Mouse (Mus musculus): ENCODE results near the gene Srf.
A peak's percentile ranks its signal among the peaks of the same experiment; 100 is the strongest.

Srf gene

DNA sequence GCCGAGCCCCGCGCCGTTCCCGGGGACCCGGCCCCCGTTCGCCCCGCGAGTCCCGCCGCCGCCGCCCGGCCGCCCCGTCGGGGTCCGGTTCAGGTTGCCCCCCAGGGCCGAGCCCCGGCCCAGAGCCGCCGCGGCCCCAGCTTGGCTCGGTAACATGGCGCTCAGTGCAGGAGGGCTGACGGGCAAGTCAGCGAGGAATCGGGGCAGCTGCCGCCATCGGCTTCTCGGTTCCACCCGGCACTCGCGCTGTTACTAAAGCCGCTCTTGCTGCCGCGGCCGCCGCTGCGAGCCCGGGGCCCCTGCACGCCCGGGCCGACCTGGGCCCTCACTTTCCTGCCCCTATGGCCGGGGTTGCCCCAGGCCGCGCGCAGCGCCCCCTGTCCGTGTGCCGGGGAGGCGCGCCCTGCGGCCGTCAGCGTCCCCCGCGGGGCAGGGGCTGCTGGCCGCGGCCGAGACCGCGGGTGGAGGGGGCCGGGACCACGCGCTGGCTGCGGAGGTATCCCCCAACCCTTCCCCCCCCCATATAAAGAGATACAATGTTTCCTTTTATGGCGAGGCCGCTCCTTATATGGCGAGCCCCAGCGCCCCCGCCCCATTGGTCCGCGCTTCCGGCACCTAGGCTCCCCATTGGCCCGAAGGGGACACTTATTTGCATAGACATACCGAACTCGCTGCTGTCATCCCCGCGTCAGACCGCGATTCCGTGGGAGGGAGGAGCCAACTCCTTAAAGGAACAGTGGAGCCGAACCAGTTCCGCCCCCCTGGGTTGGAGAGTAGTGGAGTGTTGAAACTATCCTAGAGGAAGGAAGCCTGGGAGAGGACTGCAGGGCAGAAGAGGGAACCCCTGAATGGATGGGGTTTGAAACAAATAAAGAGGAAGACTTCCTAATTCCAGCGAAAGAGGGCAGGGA, at the start of gene Srf:
Gene Srf (minus strand): TSS at position 503 of the 911 bp plus-strand sequence.
- DNase-seq (ENCODE audit: extremely low read depth, insufficient read length, low spot score), result peak; percentile 98

DNA sequence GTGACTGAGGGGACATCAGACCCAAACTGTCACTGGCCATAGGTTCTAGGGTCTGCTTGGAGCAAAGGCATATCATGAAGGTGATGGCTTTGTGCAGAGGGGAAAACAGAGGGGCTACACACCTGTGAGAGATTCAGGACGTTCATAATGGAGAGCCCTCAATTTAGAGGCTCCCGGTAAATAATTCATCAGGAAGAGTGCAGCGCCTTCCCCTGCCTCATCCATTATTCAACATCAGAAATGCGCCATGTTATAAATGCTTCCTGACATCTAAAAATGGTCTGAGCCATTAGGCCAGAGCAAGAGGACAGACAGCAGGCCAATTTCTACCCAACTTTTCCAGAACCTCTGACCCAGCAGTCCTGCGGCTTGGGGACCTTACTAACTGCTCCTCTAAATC, 49.2 kb upstream of the Srf start:
- no peak for DNase-seq (ENCODE audit: extremely low read depth, insufficient read length, low spot score)

DNA sequence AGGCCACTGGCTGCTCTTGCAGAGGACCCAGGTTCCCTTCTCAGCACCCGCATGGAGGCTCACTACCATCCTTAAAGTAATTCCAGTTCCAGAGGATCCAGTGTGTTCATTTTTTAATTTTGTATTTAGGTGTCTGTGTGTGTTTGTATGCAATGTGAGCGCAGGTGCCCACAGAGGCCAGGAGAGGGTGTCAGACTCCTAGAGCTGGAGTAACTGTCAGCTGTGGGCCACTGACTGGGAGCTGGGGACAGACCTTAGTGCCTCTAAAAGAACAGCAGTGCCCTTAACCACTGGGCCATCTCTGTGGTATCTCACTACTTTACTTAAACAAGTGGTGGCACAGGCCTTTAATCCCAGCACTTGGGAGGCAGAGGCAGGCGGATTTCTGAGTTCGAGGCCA, 47.3 kb upstream of the Srf start:
- no peak for DNase-seq (ENCODE audit: extremely low read depth, insufficient read length, low spot score)

DNA sequence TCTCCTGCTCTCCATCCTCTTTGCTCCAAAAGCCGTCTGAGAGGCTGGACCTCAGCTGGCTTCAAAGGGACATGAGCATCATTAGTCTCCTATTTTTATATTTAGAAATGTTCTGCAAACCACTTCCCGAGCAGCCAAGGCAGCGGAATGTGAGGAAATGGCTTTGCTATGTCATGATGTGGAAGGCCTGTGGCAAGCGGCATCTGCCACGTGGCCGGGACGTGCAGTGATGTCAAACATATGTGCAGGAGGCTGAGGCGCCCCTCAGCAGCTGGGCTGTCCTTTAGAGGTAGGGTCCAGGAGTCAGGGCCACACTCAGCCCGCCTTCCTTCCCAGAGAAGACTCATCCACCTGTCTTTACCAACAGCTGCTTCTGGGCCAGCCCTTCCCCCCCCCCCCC, 46.2 kb upstream of the Srf start:
- no peak for DNase-seq (ENCODE audit: extremely low read depth, insufficient read length, low spot score)

DNA sequence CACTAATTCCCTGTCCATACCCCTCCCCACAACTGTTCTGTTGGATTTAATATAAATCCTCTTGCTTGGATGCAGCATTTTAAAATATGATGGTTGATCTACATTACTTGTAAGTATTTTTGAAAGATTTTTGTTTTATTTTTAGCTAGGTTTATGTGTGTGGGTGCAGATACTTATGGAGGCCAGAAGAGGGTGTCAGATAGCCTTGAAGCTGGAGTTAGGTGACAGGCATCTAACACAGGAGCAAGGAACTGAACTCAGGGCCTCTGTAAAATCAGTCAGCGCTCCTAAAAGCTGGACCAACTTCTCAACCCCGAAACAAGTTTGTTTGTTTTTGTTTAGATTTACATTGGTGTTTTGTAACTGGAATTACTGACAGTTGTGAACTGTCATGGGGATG, 44.6 kb upstream of the Srf start:
- DNase-seq (ENCODE audit: extremely low read depth, insufficient read length, low spot score), result no peak

DNA sequence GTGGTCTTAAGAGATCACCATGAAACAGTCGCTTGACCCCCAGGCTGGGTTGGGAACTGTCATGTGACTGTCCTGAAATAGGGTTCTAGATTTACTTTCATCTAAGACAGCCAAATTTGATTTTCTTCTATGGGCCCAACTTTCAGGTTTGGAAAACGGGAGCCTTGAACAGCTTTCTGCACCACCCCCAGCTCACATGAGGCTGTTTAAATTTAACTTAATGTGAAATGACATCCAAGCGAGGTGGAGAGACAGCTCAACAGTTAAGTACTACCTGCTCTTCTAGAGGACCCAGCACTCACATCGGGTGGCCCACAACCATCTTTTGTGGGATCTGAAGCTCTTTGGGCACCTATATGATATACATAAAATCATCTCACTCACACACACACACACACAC, 43.0 kb upstream of the Srf start:
- no peak for DNase-seq (ENCODE audit: extremely low read depth, insufficient read length, low spot score)

DNA sequence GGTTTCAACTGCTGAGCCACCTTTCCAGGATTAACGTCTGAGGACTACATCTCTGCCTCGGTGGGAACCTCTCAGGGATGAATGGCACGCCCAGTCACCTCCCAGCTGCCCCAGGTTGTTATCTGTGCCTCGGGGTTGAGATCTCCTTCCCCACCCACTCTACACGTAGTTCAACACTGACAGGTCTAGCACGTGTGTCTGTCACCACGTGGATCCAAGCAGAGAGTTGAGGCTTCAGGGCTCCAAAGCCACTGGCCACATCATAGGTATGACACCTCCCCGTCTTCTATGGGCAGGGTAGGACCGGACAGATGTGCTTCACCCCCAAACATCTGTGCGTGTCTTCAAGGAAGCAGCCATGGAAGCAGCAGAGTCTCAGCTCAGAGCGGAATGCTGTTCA, 42.0 kb upstream of the Srf start:
- no peak for DNase-seq (ENCODE audit: extremely low read depth, insufficient read length, low spot score)

DNA sequence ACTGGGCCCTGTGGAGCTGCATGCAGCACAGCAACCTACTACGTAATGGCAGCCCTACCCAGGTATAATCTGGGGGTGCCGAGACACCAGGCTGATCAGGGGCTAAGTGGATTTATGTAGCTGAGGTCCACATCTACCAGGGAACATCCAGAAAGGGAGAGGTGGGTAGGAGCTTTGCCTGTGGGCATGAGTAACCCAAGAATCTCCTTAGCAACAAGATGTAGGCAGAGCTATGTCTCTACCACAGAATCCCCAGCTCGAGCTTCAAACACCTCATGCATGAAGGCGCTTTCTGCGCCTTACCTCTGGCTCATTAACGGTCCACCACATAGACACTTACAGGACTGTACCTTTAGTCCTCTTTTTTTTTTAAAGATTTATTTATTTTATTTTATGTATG, 39.4 kb upstream of the Srf start:
- no peak for DNase-seq (ENCODE audit: extremely low read depth, insufficient read length, low spot score)

DNA sequence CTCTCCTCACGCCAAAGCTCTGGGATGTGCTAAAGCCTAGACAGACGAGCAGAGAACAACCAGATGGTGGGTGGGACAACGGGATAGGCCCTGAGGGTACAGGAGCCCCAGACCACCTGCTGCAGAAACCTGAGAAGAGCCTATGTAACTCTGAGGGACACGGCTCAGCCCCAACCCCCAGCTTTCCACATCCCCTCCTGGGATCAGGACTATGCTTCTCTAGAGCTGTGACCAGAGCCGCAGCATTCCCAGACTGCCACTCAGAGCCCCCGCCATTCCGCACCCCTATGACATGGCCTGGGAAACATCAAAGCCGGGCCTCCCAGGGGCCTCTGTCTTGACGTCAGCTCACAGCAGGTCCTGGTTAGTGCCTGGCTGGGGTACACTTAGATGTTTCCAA, 38.6 kb upstream of the Srf start:
- DNase-seq (ENCODE audit: extremely low read depth, insufficient read length, low spot score), result no peak

DNA sequence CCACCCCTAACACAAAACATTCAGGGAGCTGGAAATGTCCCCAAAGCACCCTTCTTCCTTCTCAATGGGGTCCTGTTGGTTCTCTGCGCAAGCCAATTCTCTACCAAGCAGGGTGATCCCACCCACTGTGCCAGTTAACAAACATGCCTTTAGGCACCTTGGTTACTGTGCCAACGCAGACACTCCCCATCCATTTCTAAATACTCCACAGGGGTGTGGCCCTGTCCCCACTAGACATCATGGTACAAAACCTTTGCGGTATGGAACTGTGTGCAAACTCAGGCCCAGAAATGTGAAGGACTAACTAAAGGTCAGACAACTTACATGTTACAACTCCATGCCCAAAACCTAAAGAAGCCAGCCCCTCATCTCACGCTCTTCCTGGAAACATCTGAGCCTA, 37.1 kb upstream of the Srf start:
- DNase-seq (ENCODE audit: extremely low read depth, insufficient read length, low spot score), result no peak

DNA sequence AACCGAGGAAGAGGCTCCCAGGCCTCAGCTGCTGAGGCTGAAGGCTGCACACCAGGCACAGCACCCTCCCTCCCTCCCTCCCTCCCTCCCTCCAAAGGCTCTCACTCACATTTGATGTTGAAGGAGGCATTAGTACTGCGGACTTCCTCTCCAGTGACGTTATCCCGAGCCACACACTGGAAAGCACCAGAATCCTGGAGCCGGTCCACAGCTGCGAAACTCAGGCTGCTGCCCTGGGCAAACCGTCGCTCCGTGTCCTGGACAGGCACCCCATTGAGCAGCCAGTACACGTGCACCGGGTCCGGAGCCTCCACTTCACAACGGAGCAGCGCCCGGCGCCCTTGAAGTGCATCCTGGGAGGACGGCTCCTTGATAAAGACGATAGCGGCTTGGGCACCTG, 35.4 kb upstream of the Srf start:
- DNase-seq (ENCODE audit: extremely low read depth, insufficient read length, low spot score), result no peak

DNA sequence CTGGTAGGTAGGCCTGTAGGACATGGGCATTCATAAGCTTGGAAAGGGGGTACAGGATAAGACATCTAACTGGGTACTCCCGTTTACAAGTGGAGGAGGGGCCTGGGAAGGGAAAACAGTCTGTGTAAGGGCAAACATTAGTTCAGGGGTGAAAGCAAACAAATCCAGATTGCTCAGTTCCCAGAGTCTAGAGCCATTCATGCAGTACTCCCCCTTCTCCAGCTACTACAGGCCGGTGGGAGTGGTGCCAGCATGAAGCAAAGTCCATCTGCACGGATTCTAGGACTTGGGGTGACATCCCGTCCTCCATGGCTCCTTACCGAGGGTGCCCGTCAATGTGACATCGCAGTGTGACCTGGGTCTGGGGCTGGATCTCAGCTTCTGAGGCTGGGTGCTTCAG, 34.5 kb upstream of the Srf start:
- no peak for DNase-seq (ENCODE audit: extremely low read depth, insufficient read length, low spot score)

DNA sequence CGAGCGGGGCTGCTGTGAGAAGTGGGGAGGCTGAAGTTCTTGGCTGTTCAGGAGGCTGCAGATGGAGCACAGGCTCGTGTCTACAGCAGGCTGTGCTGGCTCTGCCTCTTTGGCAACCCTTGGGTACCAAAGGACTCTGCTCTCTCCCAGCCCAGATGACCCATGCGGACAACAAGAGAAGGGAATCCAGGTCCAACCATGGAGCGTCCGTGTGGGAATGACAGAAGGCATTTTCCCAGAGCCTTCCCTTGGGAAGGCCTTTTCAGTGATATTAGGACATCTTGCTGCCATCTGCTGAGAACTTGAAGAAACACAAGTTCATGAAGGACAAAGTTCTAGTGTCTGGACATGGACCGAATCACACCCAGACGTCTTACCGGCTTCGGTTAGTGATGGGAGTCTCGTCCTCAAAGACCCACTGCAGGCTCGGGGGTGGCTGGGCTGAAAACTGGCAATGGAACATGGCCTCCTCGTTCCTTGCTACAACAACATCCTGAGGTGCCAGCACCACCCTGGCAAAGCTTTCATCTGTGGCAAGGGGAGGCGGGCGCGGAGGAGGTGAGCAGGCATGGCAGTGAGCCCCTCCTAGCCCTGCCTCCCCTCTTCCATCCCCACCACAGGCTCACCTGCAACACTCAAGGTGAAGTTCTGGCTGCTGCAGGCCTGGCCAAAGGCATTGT, 33.8 kb upstream of the Srf start:
- no peak for DNase-seq (ENCODE audit: extremely low read depth, insufficient read length, low spot score)

DNA sequence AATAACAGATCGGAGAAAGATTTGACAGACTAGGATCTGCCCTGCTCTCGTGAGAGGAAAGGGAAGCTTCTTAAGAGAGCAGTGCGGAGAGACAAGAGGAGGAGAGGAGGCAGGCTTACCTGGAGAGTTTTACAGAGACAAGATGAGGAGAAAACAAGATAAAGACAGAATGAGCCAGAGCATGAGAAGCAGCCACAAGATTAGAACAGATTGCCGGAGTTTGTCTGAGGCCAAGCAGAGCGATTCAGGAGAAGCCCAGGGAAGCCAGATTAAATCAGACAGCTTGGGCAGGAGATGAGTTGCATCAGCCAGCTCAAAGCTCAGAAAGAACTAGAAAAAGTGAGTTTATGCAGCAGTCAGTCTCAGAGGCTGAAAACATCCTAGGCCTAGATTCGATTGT, 32.9 kb upstream of the Srf start:
- no peak for DNase-seq (ENCODE audit: extremely low read depth, insufficient read length, low spot score)

DNA sequence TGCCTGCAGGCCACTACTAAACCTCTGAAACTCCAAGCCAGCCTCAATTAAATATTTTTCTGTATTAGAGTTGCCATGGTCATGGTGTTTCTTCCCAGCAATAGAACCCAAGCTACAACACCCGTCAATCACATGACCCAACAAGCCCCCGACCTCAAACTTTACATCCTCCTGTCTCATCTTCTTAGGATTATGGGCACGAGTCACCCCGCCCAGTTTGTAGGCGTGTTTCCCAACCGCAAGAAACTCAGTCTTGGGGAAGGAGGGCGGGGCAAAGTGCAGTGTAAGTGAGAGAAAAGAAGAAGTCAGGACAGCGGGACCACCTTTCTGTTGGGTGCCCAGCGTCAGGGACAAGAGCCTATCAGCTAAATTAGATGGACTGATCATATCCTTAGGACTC, 32.2 kb upstream of the Srf start:
- no peak for DNase-seq (ENCODE audit: extremely low read depth, insufficient read length, low spot score)

DNA sequence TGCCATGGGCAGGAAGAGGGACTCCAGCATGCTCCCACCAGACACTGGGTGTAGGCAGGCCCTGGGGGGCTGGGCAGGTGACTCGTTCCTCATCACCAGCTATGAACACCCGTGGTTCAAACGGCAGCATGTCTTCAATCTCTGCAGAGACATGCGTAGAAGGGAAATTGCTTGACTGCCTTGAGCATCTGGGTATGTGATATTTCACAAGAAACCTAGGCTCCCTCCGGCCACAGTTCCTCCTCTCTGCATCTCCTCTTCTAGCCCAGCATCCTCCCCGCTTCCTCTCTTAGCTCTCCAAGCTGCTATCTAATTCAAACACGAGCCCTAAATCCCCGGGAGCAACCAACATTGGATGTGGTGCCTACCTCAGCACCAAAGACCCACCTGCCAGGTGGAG, 30.4 kb upstream of the Srf start:
- DNase-seq (ENCODE audit: extremely low read depth, insufficient read length, low spot score), result no peak

DNA sequence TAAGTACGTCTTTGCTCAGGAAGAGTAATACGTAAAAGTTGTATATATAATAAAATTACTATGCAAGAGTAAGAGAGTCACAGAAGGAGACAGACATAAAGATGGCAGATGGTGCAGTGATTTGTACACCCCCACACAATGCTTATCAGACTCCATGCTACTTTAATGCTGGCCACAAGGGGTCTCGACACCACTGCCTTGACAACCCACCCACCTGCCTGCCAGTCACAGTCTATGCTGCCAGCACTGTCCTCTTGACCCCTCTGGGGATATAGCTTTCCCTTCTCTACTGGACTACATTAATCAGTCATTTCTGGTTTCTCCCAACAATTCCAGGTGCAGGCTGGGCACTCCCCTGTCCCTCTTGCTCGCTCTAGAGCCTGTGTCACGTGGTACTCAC, 22.7 kb upstream of the Srf start:
- DNase-seq (ENCODE audit: extremely low read depth, insufficient read length, low spot score), result no peak

DNA sequence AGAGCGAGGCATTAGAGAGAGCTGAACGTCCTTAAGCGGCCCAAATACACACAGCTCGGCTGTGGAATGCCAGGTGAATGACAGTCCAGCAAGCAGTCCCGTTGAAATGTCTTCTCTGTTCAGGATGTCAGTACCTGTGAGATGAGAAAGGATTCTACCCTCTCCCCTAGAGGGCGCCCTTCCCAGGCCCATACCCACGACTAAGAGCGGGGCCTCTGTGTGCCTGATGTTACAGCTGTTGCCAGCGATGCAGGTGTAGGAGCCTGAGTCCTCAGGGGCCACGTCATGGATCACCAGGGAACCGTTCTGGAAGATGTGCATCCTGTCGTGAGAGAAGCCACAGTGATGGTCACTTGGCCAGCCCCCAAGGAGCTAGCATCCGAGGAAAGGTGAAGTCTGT, 20.1 kb upstream of the Srf start:
- no peak for DNase-seq (ENCODE audit: extremely low read depth, insufficient read length, low spot score)

DNA sequence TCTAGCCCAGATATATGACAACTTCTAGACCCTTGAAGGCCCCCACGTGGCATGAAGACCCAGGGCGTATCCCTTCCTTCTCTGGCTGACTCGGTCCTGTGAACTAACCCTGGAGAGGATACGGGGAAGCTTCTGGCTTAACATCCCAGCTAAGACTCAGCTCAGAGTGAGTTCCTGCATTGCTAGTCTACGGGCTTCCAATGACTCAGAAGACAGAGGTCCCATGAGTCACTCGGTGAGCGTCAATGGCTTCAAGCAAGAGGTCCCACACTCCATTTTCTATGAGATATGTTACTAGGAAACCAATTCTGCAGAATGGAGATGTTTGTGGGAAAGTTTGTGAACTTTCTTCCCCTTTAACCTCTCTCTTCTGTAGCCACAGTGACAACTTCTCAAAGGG, 18.6 kb upstream of the Srf start:
- no peak for DNase-seq (ENCODE audit: extremely low read depth, insufficient read length, low spot score)

DNA sequence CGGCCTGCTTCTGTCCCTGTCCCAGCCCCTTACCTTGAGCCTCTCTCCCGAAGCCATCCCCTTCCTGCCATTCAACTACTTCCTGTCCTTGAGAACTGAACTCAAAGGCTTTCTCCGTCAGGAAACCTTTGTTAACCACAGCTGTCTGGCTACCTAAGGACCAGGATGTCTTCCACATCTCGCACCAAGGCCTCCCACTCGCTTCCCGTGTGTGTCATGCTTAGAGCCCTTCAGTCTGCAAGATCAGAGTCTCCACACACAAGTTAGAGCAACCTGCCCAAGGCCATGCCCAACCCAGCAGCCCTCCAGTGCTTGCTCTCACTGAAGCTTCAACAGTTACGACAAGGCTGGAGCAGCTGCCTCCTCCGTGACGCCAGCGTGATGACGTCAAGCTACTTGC, 15.0 kb upstream of the Srf start:
- DNase-seq (ENCODE audit: extremely low read depth, insufficient read length, low spot score), result no peak

DNA sequence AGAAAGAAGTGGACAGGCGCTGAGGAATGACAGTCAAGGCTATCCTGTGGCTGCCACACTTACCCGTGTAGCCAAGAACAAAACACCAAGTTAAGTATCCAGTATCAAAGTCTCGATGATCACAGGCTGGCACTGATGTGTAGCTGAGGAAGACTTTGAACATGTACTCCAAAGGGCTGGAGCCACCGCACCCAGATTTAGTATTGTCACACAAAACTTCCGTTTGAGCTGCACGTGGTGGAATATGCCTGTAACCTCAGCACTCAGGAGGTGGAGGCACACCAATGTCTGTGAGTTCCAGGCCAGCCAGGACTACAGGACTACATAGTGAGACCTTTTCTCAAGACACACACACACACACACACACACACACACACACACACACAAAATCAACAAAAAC, 3.2 kb upstream of the Srf start:
- no peak for DNase-seq (ENCODE audit: extremely low read depth, insufficient read length, low spot score)

DNA sequence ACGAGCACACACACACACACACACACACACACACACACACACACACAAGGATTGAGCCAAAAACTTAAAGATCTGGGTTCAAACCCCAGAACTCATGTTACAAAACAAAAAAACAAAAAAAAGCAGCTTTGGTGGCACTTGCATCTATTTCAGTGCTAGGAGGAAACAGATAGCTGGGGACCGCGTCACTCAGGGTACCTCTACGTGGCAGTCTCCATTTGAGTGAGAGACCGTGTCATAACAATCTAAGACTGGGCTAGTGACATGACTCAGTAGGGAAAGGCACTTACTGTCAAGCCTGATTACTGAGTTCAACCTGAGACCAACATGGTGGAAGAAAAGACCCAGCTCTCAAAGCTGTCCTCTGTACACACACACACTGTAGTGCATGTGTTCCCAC, 2.2 kb upstream of the Srf start:
- DNase-seq (ENCODE audit: extremely low read depth, insufficient read length, low spot score), result no peak
